19 mouse cellular contexts compared by ENCODE assay signal in genomic region chr11:62831906-62832305, GRCm38 (mm10). TPM values are rescaled to one million over a fixed set of nuclear protein-coding genes. Genes with fewer than 3 reads are reported as not detected.
"Had no signal": no experiment of that assay in that cellular context is flagged by ENCODE, and none has a peak within 500 bp of the region (broad histone marks: within the 10 kb centered on the region; RNA-seq: fewer than 3 reads in every experiment).

No protein-coding gene starts in this region.

- H3K9ac ChIP-seq: lung, embryonic 14.5 days; midbrain, embryonic 12.5 days; neural tube, embryonic 13.5 days; neural tube, embryonic 15.5 days had no signal

- H3K4me3 ChIP-seq: midbrain, embryonic 10.5 days; midbrain, embryonic 12.5 days; myocyte; neural tube, embryonic 13.5 days; neural tube, embryonic 15.5 days had no signal

- H3K27ac ChIP-seq: midbrain, embryonic 10.5 days; midbrain, embryonic 12.5 days; neural tube, embryonic 13.5 days; neural tube, embryonic 15.5 days had no signal

- DNase-seq: lung, adult 18-20 months; lung, embryonic 14.5 days; lung, postnatal 10 days; lung, postnatal 4 days; midbrain, embryonic 14.5 days; retina, postnatal 1 day; right cerebral cortex, adult 18-20 months; right cerebral cortex, postnatal 25 days; right cerebral cortex, postnatal 4 days; spleen, adult 18-20 months; thymus, adult 18-20 months; thymus, postnatal 25 days; thymus, postnatal 4 days had no signal

- H3K27me3 ChIP-seq: midbrain, embryonic 12.5 days; neural tube, embryonic 13.5 days; neural tube, embryonic 15.5 days had no signal

- H3K4me1 ChIP-seq: midbrain, embryonic 10.5 days; midbrain, embryonic 12.5 days; neural tube, embryonic 13.5 days; neural tube, embryonic 15.5 days had no signal

- H3K4me2 ChIP-seq: lung, embryonic 14.5 days; midbrain, embryonic 12.5 days; neural tube, embryonic 13.5 days; neural tube, embryonic 15.5 days had no signal

- H3K9me3 ChIP-seq: midbrain, embryonic 10.5 days; midbrain, embryonic 12.5 days; neural tube, embryonic 13.5 days; neural tube, embryonic 15.5 days had no signal

- H3K36me3 ChIP-seq: midbrain, embryonic 10.5 days; midbrain, embryonic 12.5 days; neural tube, embryonic 15.5 days had no signal

- ATAC-seq: midbrain, embryonic 16.5 days had no signal

RNA-seq across cellular contexts. Expression of gene Fbxw10, which starts 15.0 kb away (rescaled TPM):
- polyA plus RNA-seq: myocyte had no signal

RNA-seq across cellular contexts. Expression of gene Zfp286, which starts 42.6 kb away (rescaled TPM):
- polyA plus RNA-seq: myocyte had no signal
